Mouse (Mus musculus) embryonic stem cell, embryonic (primary cell): ENCODE measurements around the gene Chid1.

Source experiments
- CTCF ChIA-PET, 4 experiments: fragments of 300-600 bp in 2 of 4; fragments of 350-600 bp in 2 of 4; sonication (Branson Sonifier 250); formaldehyde crosslinking; loops; one replicate each; lab custom pipeline; 2022; ENCODE audit warnings: inconsistent platforms in 2 of 4; lab: Charles Lee
- POLR2A ChIA-PET, 4 experiments: fragments of 300-600 bp in 2 of 4; fragments of 350-600 bp in 2 of 4; sonication (Branson Sonifier 250); formaldehyde crosslinking; loops; one replicate each; lab custom pipeline; 2022; ENCODE audit warnings: antibody characterized with exemption in 4 of 4, inconsistent platforms in 1 of 4; lab: Charles Lee

Gene Chid1

GRCm38 (mm10) chr7:141459301-141459711, 80.4 kb downstream of the Chid1 start:
- ChIA-PET POLR2A (interaction anchor here in 3 of 4 experiments (1.0 to 38.4 kb wide), 18 partner anchors 0 to 231 kb away, joined by 3 to 944 read pairs (median 6); partner anchors contain the start of genes Cd151 (in 2 of the 3), Cracr2b (in 2 of the 3), Pidd1 (in 2 of the 3) and Pnpla2 (in 2 of the 3)), CTCF (interaction anchor here (0.5 to 3.8 kb wide), 24 partner anchors 9 to 384 kb away, joined by 3 to 27 read pairs (median 5); partner anchors contain the start of genes Eps8l2 (in 1 of the 4), Pidd1 (in 1 of the 4), Polr2l (in 1 of the 4) and Rplp2 (in 1 of the 4))

- CTCF ChIA-PET: interaction anchor here (0.5 to 3.8 kb wide), 42 partner anchors 8 to 1205 kb away, joined by 3 to 27 read pairs (median 3); partner anchors contain the start of genes Cend1 (in 2 of the 4), Rplp2 (in 2 of the 4), Cd151 (in 1 of the 4) and Chid1 (in 1 of the 4)
These were observed 81.0 kb downstream of the Chid1 start for GRCm38 (mm10) chr7:141458661-141459060.

DNA sequence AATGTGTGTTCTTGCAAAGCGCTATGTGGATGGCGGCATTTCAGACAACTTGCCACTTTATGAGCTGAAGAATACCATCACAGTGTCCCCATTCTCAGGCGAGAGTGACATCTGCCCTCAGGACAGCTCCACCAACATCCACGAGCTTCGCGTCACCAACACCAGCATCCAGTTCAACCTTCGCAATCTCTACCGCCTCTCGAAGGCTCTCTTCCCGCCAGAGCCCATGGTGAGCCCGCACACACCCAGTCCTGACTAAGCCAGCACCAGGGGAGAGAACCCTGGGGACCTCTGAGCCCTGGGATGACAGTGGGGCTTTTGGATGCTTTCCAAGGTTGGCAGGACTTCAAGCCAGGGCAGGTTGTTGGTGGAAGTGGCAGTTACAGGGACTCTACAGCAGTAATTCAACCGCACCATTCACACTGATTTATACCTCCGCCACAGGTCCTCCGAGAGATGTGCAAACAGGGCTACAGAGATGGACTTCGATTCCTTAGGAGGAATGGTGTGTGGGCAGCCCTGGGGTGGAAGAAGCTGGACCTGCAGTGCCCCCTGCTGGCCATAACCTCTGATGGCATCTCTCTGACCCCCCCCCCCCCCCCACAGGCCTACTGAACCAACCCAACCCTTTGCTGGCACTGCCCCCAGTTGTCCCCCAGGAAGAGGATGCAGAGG, 81.5 kb downstream of the Chid1 start:
- ChIA-PET POLR2A (interaction anchor here in 3 of 4 experiments (0.6 to 38.4 kb wide), 25 partner anchors 0 to 545 kb away, joined by 3 to 944 read pairs (median 4); partner anchors contain the start of genes Rplp2 (in 3 of the 3), Cd151 (in 2 of the 3), Cend1 (in 2 of the 3) and Cracr2b (in 2 of the 3)), CTCF (interaction anchor here (0.5 to 3.8 kb wide), 44 partner anchors 9 to 913 kb away, joined by 3 to 27 read pairs (median 3); partner anchors contain the start of genes Rplp2 (in 2 of the 4), Cd151 (in 1 of the 4), Cend1 (in 1 of the 4) and Chid1 (in 1 of the 4))

More at GRCm38 (mm10) chr7:141458661-141459060, 81.0 kb downstream of the Chid1 start:
- POLR2A ChIA-PET: interaction anchor here in 3 of 4 experiments (0.6 to 38.4 kb wide), 26 partner anchors 1 to 545 kb away, joined by 3 to 944 read pairs (median 3); partner anchors contain the start of genes Rplp2 (in 3 of the 3), Cd151 (in 2 of the 3), Cend1 (in 2 of the 3) and Cracr2b (in 2 of the 3)

DNA sequence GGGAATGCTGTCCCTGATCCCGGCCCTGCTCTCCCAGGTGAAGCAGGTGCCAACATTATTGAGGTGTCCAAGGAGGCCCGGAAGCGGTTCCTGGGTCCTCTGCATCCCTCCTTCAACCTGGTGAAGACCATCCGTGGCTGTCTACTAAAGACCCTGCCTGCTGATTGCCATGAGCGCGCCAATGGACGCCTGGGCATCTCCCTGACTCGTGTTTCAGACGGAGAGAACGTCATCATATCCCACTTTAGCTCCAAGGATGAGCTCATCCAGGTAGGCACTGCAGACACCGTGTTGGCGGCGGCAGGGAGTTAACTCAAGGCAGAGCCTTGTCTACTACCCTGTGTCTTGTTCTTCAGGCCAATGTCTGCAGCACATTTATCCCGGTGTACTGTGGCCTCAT, 82.4 kb downstream of the Chid1 start:
- CTCF ChIA-PET: interaction anchor here (0.5 to 3.8 kb wide), 15 partner anchors 10 to 159 kb away, joined by 3 to 27 read pairs (median 6); partner anchors contain the start of genes Cd151 (in 1 of the 4), Eps8l2 (in 1 of the 4) and Rplp2 (in 1 of the 4)
- POLR2A ChIA-PET: interaction anchor here in 3 of 4 experiments (0.6 to 38.4 kb wide), 11 partner anchors 1 to 194 kb away, joined by 3 to 944 read pairs (median 8); partner anchors contain the start of genes Cd151 (in 2 of the 3), Cracr2b (in 2 of the 3), Pnpla2 (in 2 of the 3) and Polr2l (in 2 of the 3)

- ChIA-PET POLR2A (interaction anchor here in 3 of 4 experiments (0.6 to 38.4 kb wide), 9 partner anchors 1 to 51 kb away, joined by 3 to 944 read pairs (median 465); partner anchors contain the start of genes Cd151 (in 2 of the 3), Cracr2b (in 2 of the 3), Pnpla2 (in 2 of the 3) and Polr2l (in 2 of the 3)), CTCF (interaction anchor here in 2 of 4 experiments (0.6 to 3.2 kb wide), 5 partner anchors 12 to 118 kb away, joined by 3 to 21 read pairs (median 9); partner anchors contain the start of genes Cd151 (in 1 of the 2) and Eps8l2 (in 1 of the 2))
These were observed 82.9 kb downstream of the Chid1 start for GRCm38 (mm10) chr7:141456739-141457138.

DNA sequence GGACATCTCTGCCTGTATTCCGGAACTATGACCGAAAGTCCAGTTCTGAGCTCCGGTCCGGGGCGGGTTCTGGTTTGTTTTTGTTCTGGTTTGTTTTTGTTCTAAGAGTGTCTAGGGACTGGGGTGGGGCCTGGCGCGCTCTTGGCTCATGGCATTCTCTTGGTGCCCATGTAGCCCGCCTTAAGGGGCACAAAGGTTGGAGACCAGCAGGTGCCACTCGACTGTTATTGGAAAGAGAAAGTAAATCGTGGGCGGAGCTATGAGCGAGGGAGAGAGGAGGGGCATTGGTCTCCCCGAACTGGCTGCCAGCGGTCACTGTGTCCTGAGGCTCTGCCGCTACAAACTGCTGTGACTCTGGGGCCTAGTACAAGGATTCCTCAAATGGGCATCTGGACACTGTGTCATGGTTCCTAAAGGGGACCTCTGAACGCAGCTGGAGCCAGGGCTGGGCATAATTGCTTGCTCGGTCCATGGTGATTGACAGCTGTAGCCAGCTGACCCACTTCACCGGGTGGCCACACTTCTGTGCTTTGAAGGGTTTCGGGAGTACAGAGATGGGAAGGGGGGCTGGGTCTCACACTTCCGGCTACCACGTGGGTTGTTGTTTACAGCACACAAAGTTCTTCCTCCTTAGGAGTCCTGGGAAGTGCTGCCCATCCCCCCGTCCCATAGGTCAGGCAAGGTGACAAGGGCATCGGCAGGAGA, 83.9 kb downstream of the Chid1 start:
- POLR2A ChIA-PET: interaction anchor here (0.6 to 38.4 kb wide), 26 partner anchors 3 to 482 kb away, joined by 3 to 944 read pairs (median 6); partner anchors contain the start of genes Polr2l (in 3 of the 4), Rplp2 (in 3 of the 4), Tspan4 (in 3 of the 4) and Cd151 (in 2 of the 4)
- CTCF ChIA-PET: interaction anchor here in 2 of 4 experiments (0.6 to 3.2 kb wide), 10 partner anchors 9 to 177 kb away, joined by 3 to 21 read pairs (median 6); partner anchors contain the start of genes Cd151 (in 1 of the 2), Pidd1 (in 1 of the 2), Rplp2 (in 1 of the 2) and Sct (in 1 of the 2)

DNA sequence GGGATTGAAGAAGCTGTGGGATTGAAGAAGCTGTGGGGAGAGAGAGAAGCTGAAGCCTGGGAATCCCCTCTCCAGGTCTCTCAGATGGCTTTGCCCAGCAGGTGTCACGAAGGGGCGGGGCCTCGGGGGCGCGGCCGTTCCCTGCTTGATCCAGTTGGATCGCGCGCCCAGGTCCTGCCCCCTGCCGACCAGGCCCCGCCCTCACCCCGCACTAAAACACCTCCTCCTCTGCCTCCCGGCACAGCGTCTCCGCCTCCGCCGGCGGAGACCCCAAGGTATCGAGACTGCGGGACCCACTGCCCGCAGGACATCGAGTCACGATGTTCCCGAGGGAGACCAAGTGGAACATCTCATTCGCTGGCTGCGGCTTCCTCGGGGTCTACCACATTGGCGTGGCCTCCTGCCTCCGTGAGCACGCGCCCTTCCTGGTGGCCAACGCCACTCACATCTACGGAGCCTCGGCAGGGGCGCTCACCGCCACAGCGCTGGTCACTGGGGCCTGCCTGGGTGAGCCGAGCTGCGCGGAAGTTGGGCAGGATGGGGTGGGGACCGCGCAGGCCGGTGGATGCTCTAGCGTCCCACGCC, 84.6 kb downstream of the Chid1 start, which contains the start of gene Pnpla2:
TSS of gene Pnpla2 (plus strand) at position 232 of the 585 bp plus-strand sequence.
- POLR2A ChIA-PET: interaction anchor here (0.6 to 38.4 kb wide), 33 partner anchors 4 to 482 kb away, joined by 3 to 944 read pairs (median 4); partner anchors contain the start of genes Cd151 (in 3 of the 4), Polr2l (in 3 of the 4), Rplp2 (in 3 of the 4) and Tspan4 (in 3 of the 4)
- CTCF ChIA-PET: interaction anchor here in 2 of 4 experiments (0.6 to 3.2 kb wide), 14 partner anchors 8 to 176 kb away, joined by 3 to 21 read pairs (median 4); partner anchors contain the start of genes Cd151 (in 1 of the 2), Rplp2 (in 1 of the 2) and Sct (in 1 of the 2)

DNA sequence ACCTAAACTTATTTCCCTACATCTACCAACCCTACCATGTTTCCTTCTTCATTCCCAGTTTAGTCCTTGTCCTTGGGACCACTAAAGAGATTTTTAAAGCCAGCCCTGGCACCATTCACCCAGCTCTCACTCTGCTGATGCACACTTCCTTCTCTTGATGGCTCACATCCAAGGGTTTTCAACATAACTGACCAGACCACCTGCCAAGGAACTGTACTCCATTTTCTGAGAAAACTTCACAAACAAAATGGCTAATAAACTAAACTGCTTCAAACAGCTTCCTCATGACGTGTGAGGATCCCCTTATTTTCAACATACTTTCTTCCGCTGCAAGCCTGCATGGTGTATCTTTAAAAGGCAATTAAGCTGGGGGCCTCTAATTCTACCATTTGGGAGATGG, 86.0 kb downstream of the Chid1 start:
- POLR2A ChIA-PET: interaction anchor here (0.6 to 26.7 kb wide), 14 partner anchors 10 to 238 kb away, joined by 3 to 944 read pairs (median 8); partner anchors contain the start of genes Cd151 (in 2 of the 4), Cend1 (in 2 of the 4), Cracr2b (in 2 of the 4) and Pidd1 (in 2 of the 4)

DNA sequence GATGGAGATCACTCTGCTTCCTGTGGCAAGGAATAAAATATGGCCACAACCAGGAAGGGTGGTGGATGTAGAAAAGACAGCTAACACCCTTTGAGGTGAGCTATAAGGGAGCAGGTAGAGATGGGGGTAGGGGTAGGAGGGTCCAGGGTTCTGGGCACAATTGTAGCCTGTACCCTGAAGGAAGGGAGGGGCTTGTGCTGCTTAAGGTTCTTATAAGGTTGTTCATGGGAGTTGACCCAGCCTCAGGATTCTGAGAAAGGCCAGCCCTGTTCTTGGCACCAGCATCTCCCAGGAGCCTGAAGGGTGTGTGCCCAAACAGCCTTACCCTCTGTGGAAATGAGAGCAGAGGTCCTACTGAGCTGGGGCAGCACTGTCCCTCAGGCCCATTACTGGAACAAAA, 87.7 kb downstream of the Chid1 start:
- ChIA-PET POLR2A (interaction anchor here (0.6 to 26.7 kb wide), 23 partner anchors 8 to 235 kb away, joined by 3 to 944 read pairs (median 3); partner anchors contain the start of genes Cd151 (in 3 of the 4), Polr2l (in 3 of the 4), Taldo1 (in 3 of the 4) and Tspan4 (in 3 of the 4)), CTCF (interaction anchor here in 2 of 4 experiments (1.5 to 1.8 kb wide), 2 partner anchors 9 to 12 kb away, joined by 5 to 6 read pairs; no protein-coding TSS in a partner anchor)

More for the DNA sequence above, 86.0 kb downstream of the Chid1 start:
- CTCF ChIA-PET: interaction anchor here in 1 of 4 experiments (0.7 to 3.2 kb wide), 3 partner anchors 16 to 75 kb away, joined by 3 to 15 read pairs (median 3); partner anchors contain the start of gene Slc25a22

DNA sequence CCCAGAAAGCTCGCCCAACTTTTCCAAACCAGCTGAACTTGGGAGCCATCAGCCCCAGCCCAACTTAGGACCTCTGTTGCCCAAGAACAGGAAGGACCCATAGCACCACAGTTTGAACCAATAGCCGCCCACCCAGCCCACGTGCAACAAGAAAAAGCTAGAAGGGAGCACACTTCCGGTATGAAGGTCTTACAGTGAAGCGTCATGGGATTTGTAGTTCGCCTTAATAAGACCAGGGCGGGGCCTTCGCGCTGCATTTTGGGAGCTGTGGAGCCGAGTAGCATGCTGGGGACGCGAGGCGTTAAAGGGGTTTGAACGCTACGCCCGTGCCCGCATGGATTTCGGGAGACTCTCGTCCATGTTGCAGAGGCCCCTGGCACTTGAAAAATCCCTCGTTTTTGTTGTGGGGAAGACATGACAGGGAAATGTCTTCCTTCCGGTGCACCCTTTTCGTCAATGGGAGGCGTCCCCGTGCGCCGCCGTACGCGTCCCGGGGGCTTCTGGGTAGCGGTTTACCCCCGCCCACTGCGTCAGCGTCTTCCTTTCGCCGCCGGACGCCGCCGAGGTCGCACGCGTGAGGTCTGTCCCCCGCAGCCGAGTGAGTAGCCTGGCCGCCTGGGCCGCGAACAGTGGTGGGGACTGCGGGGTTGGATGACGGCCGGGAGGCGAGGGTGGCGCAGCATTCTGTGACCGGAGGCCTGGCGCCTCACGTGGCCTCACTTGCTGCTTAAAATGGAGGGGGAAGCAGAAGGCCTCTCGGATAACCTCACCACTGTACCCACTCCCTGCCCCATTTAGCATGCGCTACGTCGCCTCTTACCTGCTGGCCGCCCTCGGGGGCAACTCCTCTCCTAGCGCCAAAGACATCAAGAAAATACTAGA, 92.3 kb downstream of the Chid1 start, which contains the start of gene Rplp2:
TSS of gene Rplp2 (plus strand) at position 261 of the 882 bp plus-strand sequence.
- ChIA-PET POLR2A (interaction anchor here (0.5 to 26.7 kb wide), 68 partner anchors 8 to 1606 kb away, joined by 3 to 944 read pairs (median 4); partner anchors contain the start of genes Cd151 (in 4 of the 4), Chid1 (in 3 of the 4), Cracr2b (in 3 of the 4) and Polr2l (in 3 of the 4)), CTCF (interaction anchor here (0.6 to 1.4 kb wide), 18 partner anchors 8 to 177 kb away, joined by 3 to 14 read pairs (median 4); partner anchors contain the start of gene Taldo1 (in 1 of the 4))

GRCm38 (mm10) chr7:141446374-141446773, 93.3 kb downstream of the Chid1 start:
- ChIA-PET POLR2A (interaction anchor here (0.6 to 26.7 kb wide), 36 partner anchors 8 to 604 kb away, joined by 3 to 944 read pairs (median 6); partner anchors contain the start of genes Cd151 (in 3 of the 4), Cend1 (in 2 of the 4), Chid1 (in 2 of the 4) and Cracr2b (in 2 of the 4)), CTCF (interaction anchor here (0.6 to 1.4 kb wide), 13 partner anchors 9 to 167 kb away, joined by 3 to 14 read pairs (median 4); no protein-coding TSS in a partner anchor)

GRCm38 (mm10) chr7:141443828-141444237, 95.8 kb downstream of the Chid1 start, which contains the start of gene Pidd1:
Pidd1 (minus strand) TSS chr7:141444025.
- ChIA-PET POLR2A (interaction anchor here in 3 of 4 experiments (0.9 to 21.5 kb wide), 32 partner anchors 8 to 418 kb away, joined by 3 to 465 read pairs (median 7); partner anchors contain the start of genes Cd151 (in 2 of the 3), Cend1 (in 2 of the 3), Cracr2b (in 2 of the 3) and Pnpla2 (in 2 of the 3)), CTCF (interaction anchor here in 3 of 4 experiments (0.5 to 2.9 kb wide), 23 partner anchors 8 to 228 kb away, joined by 3 to 17 read pairs (median 5); partner anchors contain the start of genes Cend1 (in 2 of the 3), Pnpla2 (in 2 of the 3), Taldo1 (in 2 of the 3) and Eps8l2 (in 1 of the 3))
